ENCODE assay signal across 8 mouse cellular contexts in the genomic region with DNA sequence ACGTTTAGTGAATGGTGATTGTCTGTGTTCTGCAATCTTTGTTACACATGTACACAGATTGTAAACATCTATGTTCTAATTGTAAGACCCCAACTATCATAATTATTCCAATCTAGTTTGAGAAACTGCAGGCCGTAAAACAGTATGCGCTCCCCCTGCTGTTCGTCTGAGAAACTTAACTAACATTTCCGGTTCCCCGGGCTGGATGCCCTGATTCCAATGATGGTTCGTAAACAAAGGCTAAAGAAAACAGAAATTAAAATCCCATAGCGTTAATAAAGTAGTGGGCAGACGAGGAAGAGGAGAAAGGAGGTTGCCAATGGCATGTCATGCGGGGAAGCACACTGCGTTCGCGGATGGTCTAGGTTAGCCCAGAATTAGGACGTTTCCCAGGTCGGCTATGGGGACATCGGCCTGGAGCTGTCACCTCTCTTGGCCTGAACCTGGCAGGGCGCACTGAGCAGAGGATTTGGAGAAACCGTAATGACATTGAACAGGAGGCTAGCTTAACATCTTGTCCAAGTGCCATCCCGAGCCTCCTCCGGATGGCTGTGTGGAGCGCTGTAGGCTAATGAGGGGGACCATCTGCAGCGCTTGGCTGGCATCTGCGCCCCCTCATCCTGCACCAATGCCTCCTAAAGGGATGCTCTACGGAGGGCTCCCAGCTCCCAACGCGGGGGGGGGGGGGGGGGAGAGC. TPM values are rescaled to one million over a fixed set of nuclear protein-coding genes. Genes with fewer than 3 reads are reported as not detected.
A peak's percentile ranks its signal among the peaks of the same experiment; 100 is the strongest.
DNase-seq lines count a peak whose midpoint lies in the region; ATAC-seq and TF ChIP-seq lines count a peak whose summit lies in the region.

No protein-coding gene starts in this region.

- no peak for DNase-seq in spleen, adult 2 months (ENCODE audit: low read depth in 1 of 2, low spot score in 2 of 2)
- no peak for DNase-seq in spleen, postnatal 4 days (ENCODE audit: low spot score in 2 of 2)
- peak; percentile 53 for DNase-seq in cerebellum, adult 8-10 months
- no peak for DNase-seq in heart, embryonic 10.5 days (ENCODE audit: low spot score)
- peak; percentile 79 for DNase-seq in kidney, postnatal 10 days
- peak; percentile 43 to 50 for DNase-seq in lung, adult 18-20 months

- 24% methylated on average over 26 of the region's 26 CpGs for WGBS in spleen, adult 2 months
- 10% methylated on average over 26 of the region's 26 CpGs for WGBS in heart, embryonic 10.5 days
- WGBS in neural tube, embryonic 12.5 days, result 9% methylated on average over 26 of the region's 26 CpGs

- no peaks in the 10 kb centered on the region for H3K4me1 ChIP-seq in spleen, adult 2 months (ENCODE audit: control insufficient read depth, insufficient read depth, insufficient read length)
- H3K4me1 ChIP-seq in heart, embryonic 10.5 days, result peaks cover 3% of the 10 kb centered on the region; the same call in 1 of the 2 replicates
- no peaks in the 10 kb centered on the region; the same call in 1 of the 2 replicates for H3K4me1 ChIP-seq in neural tube, embryonic 12.5 days

- TF ChIP-seq POLR2A in spleen, adult 2 months (IDR thresholded peaks at IDR 0.05; ENCODE audit: low read depth, low read length), result no peak

- H3K9me3 ChIP-seq in heart, embryonic 10.5 days, result no peaks in the 10 kb centered on the region
- no peaks in the 10 kb centered on the region for H3K9me3 ChIP-seq in neural tube, embryonic 12.5 days

- peak overlapping the region; percentile 57 for H3K4me2 ChIP-seq in neural tube, embryonic 12.5 days (replicated peaks)

- H3K27me3 ChIP-seq in spleen, adult 2 months (ENCODE audit: control insufficient read depth, insufficient read depth, low read length), result no peaks in the 10 kb centered on the region; the same call in 1 of the 2 replicates
- peaks cover 15% of the 10 kb centered on the region for H3K27me3 ChIP-seq in heart, embryonic 10.5 days (ENCODE audit: insufficient read depth, poor library complexity, severe bottlenecking)
- H3K27me3 ChIP-seq in neural tube, embryonic 12.5 days (replicated peaks), result no peaks in the 10 kb centered on the region

- peak; percentile 82 for ATAC-seq in neural tube, embryonic 12.5 days (ENCODE audit: low FRiP score, low read depth)
- no peak for ATAC-seq in erythroid progenitor cell, adult 5-6 weeks (replicated peaks; ENCODE audit: low FRiP score, poor library complexity, severe bottlenecking)

- peak overlapping the region; percentile 10 for H3K9ac ChIP-seq in neural tube, embryonic 12.5 days

- no peaks in the 10 kb centered on the region for H3K36me3 ChIP-seq in spleen, adult 2 months (ENCODE audit: control insufficient read depth, insufficient read depth, low read length)
- no peaks in the 10 kb centered on the region for H3K36me3 ChIP-seq in heart, embryonic 10.5 days
- no peaks in the 10 kb centered on the region for H3K36me3 ChIP-seq in neural tube, embryonic 12.5 days

- H3K4me3 ChIP-seq in spleen, adult 2 months (ENCODE audit: extremely low read depth, insufficient read depth, insufficient read length), result peak overlapping the region; percentile 42
- peak overlapping the region; percentile 59 for H3K4me3 ChIP-seq in heart, embryonic 10.5 days
- peak overlapping the region; percentile 22; the same call in 1 of the 2 replicates for H3K4me3 ChIP-seq in neural tube, embryonic 12.5 days

- H3K27ac ChIP-seq in spleen, adult 2 months (ENCODE audit: insufficient read depth, low read length), result no peak overlapping the region
- H3K27ac ChIP-seq in heart, embryonic 10.5 days, result peak overlapping the region; percentile 43; the same call in 1 of the 2 replicates
- no peak overlapping the region for H3K27ac ChIP-seq in neural tube, embryonic 12.5 days

- TF ChIP-seq CTCF in spleen, adult 2 months (IDR thresholded peaks at IDR 0.05; ENCODE audit: extremely low read depth, insufficient read depth, insufficient read length, insufficient replicate concordance), result no peak

RNA-seq across cellular contexts. Expression of a gene that starts 55.7 kb away (rescaled TPM):
- polyA plus RNA-seq in spleen, adult 2 months (2012; rRNA removed), result 12.4 and 15.7 TPM in 2 replicates
- polyA plus RNA-seq in heart, embryonic 10.5 days (2016; fragmentation: Nextera tagmentation; extraction: Ambion mirVana), result 188 and 209 TPM in 2 replicates
- polyA plus RNA-seq in neural tube, embryonic 12.5 days (2016; fragmentation: Nextera tagmentation; extraction: Ambion mirVana), result 334 and 350 TPM in 2 replicates
- 321 and 355 TPM in 2 replicates for total RNA-seq in erythroid progenitor cell, adult 5-6 weeks (2015; ENCODE audit: low replicate concordance)
- total RNA-seq in erythroid progenitor cell, adult 5-6 weeks (2017; ENCODE audit: low replicate concordance), result 329 and 477 TPM in 2 replicates

Comparison
In these comparisons a context has a peak if more than half of its experiments do, and no peak if none do; other contexts are left out.
1. DNase-seq: peak in cerebellum, adult 8-10 months (single experiment), kidney, postnatal 10 days (single experiment) and lung, adult 18-20 months (2 of 2); none in spleen, adult 2 months (0 of 2), spleen, postnatal 4 days (0 of 2) and heart, embryonic 10.5 days (single experiment).
2. RNA of a gene that starts 55.7 kb away (polyA plus RNA-seq): 334 to 350 TPM in neural tube, embryonic 12.5 days and 188 to 209 TPM in heart, embryonic 10.5 days; 12.4 to 15.7 TPM in spleen, adult 2 months; every median in the first group is over 10 times any median in the second.
3. Peak in every context shown above with its lines, with median percentiles within 50 percentile points of each other: H3K4me3 ChIP-seq.